Mouse (Mus musculus): Measurements from ENCODE around the gene Mospd3. TPM values are rescaled to one million over a fixed set of nuclear protein-coding genes. Genes with fewer than 3 reads are reported as not detected.
"Not testable (repeated sequence)": the region's sequence is repeated elsewhere in the genome, so short reads cannot be mapped to it uniquely, and the experiment has no call there.

The Mospd3 gene
- polyA plus RNA-seq, 2 experiments: 33.8 to 34.9 TPM

DNA sequence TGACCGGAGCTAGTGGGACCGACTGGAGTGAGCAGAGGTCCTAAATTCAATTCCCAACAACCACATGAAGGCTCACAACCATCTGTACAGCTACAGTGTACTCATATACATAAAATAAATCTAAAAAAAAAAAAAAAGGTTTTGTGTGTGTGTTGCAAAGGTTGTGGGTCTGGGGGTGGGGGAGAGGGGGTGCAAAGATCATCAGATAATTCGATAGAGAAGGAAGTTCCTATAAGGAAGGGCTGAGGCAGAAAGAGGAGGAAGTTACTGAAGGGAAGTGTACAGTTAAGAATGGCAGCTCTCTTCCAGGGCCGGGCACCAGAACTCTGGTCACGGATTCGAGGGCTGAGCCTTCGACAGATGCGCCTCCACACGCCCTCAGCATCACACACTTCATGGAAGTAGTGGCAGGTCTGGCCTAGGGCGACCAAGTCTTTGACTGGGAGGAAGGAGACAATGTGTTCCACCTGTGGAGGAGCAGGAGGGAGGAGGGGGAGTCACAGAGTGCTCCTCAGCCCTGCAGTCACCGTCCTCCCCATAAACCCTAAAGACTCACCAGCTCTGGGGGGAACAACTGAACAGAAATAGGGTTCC is 23.2 kb upstream of the Mospd3 start:
- ATAC-seq (ENCODE audit: insufficient read depth): no peak
- Histone ChIP-seq H3K9me3 (ENCODE audit: control insufficient read depth, low read length) (no peaks in the 10 kb centered on the region), H3K4me1 (replicated peaks; ENCODE audit: control insufficient read depth in 2 of 2, insufficient read depth in 2 of 2, low read length in 1 of 2) (peaks cover 5 to 7% of the 10 kb centered on the region in 2 experiments), H3K27ac (no peak overlapping the region), H3K27me3 (ENCODE audit: control insufficient read depth, insufficient read depth, low read length) (no peaks in the 10 kb centered on the region), H3K4me3 (ENCODE audit: insufficient read depth in 1 of 2, low read depth in 2 of 2, low read length in 2 of 2) (no peak overlapping the region), H3K4me2 (ENCODE audit: low read depth) (no peak overlapping the region), H3K9ac (replicated peaks) (no peak overlapping the region), H3K36me3 (replicated peaks; ENCODE audit: control insufficient read depth, insufficient read depth, low read depth) (no peaks in the 10 kb centered on the region)
- no peak for TF ChIP-seq EP300 (IDR thresholded peaks at IDR 0.05; ENCODE audit: low read depth)
- no peak for TF ChIP-seq CTCF (IDR thresholded peaks at IDR 0.05; ENCODE audit: low read depth)
- 28% methylated on average over 11 of the region's 11 CpGs for WGBS (ENCODE audit: insufficient replicate concordance)
- DNase-seq (ENCODE audit: low read depth in 3 of 3, low spot score in 3 of 3): no peak

- no peak for ATAC-seq (ENCODE audit: insufficient read depth)
- TF ChIP-seq CTCF (IDR thresholded peaks at IDR 0.05; ENCODE audit: low read depth): no peak
- no peak for TF ChIP-seq EP300 (IDR thresholded peaks at IDR 0.05; ENCODE audit: low read depth)
Measured at GRCm38 (mm10) chr5:137615347-137615746, 14.5 kb upstream of the Mospd3 start.

GRCm38 (mm10) chr5:137614921-137615320 is 14.1 kb upstream of the Mospd3 start:
- not testable (repeated sequence) for H3K4me1 ChIP-seq (replicated peaks; ENCODE audit: control insufficient read depth in 2 of 2, insufficient read depth in 2 of 2, low read length in 1 of 2); H3K9me3 ChIP-seq (ENCODE audit: control insufficient read depth, low read length); H3K9ac ChIP-seq (replicated peaks); ATAC-seq (ENCODE audit: insufficient read depth); H3K4me2 ChIP-seq (ENCODE audit: low read depth); H3K36me3 ChIP-seq (replicated peaks; ENCODE audit: control insufficient read depth, insufficient read depth, low read depth); H3K4me3 ChIP-seq (ENCODE audit: insufficient read depth in 1 of 2, low read depth in 2 of 2, low read length in 2 of 2); DNase-seq (ENCODE audit: low read depth in 3 of 3, low spot score in 3 of 3); H3K27me3 ChIP-seq (ENCODE audit: control insufficient read depth, insufficient read depth, low read length); H3K27ac ChIP-seq
- 82% methylated on average over 2 of the region's 2 CpGs for WGBS (ENCODE audit: insufficient replicate concordance)
- peak; percentile 30; the same call in 1 of the 2 replicates for TF ChIP-seq CTCF (IDR thresholded peaks at IDR 0.05; ENCODE audit: low read depth)

More at GRCm38 (mm10) chr5:137615347-137615746, 14.5 kb upstream of the Mospd3 start:
- H3K9me3 ChIP-seq (ENCODE audit: control insufficient read depth, low read length): no peaks in the 10 kb centered on the region
- H3K27ac ChIP-seq: no peak overlapping the region
- no peaks in the 10 kb centered on the region for H3K36me3 ChIP-seq (replicated peaks; ENCODE audit: control insufficient read depth, insufficient read depth, low read depth)
- no peak for DNase-seq (ENCODE audit: low read depth in 3 of 3, low spot score in 3 of 3)
- no peak overlapping the region for H3K4me3 ChIP-seq (ENCODE audit: insufficient read depth in 1 of 2, low read depth in 2 of 2, low read length in 2 of 2)
- H3K9ac ChIP-seq (replicated peaks): no peak overlapping the region
- H3K4me1 ChIP-seq (replicated peaks; ENCODE audit: control insufficient read depth in 2 of 2, insufficient read depth in 2 of 2, low read length in 1 of 2): peaks cover 0 to 3% of the 10 kb centered on the region in 2 experiments; a peak in 2 of 4 replicates
- H3K4me2 ChIP-seq (ENCODE audit: low read depth): no peak overlapping the region
- 68% methylated on average over 7 of the region's 7 CpGs for WGBS (ENCODE audit: insufficient replicate concordance)
- no peaks in the 10 kb centered on the region; the same call in 1 of the 2 replicates for H3K27me3 ChIP-seq (ENCODE audit: control insufficient read depth, insufficient read depth, low read length)

- ATAC-seq (ENCODE audit: insufficient read depth): no peak
- TF ChIP-seq CTCF (IDR thresholded peaks at IDR 0.05; ENCODE audit: low read depth) (no peak), EP300 (IDR thresholded peaks at IDR 0.05; ENCODE audit: low read depth) (no peak)
- Histone ChIP-seq H3K36me3 (replicated peaks; ENCODE audit: control insufficient read depth, insufficient read depth, low read depth) (no peaks in the 10 kb centered on the region), H3K27me3 (ENCODE audit: control insufficient read depth, insufficient read depth, low read length) (no peaks in the 10 kb centered on the region; the same call in 1 of the 2 replicates), H3K4me3 (ENCODE audit: insufficient read depth in 1 of 2, low read depth in 2 of 2, low read length in 2 of 2) (no peak within 1 kb of the TSS), H3K9me3 (ENCODE audit: control insufficient read depth, low read length) (no peaks in the 10 kb centered on the region), H3K27ac (no peak within 1 kb of the TSS), H3K4me1 (replicated peaks; ENCODE audit: control insufficient read depth in 2 of 2, insufficient read depth in 2 of 2, low read length in 1 of 2) (peaks cover 0 to 5% of the 10 kb centered on the region in 2 experiments; a peak in 2 of 4 replicates), H3K9ac (replicated peaks) (no peak within 1 kb of the TSS), H3K4me2 (ENCODE audit: low read depth) (no peak within 1 kb of the TSS)
- 37% methylated on average over 11 of the region's 11 CpGs for WGBS (ENCODE audit: insufficient replicate concordance)
- no peak for DNase-seq (ENCODE audit: low read depth in 3 of 3, low spot score in 3 of 3)
Measured at GRCm38 (mm10) chr5:137613550-137613949, 12.7 kb upstream of the Mospd3 start, which contains the start of gene Pcolce. Gene Pcolce, minus strand, starts transcription at chr5:137613784.

DNA sequence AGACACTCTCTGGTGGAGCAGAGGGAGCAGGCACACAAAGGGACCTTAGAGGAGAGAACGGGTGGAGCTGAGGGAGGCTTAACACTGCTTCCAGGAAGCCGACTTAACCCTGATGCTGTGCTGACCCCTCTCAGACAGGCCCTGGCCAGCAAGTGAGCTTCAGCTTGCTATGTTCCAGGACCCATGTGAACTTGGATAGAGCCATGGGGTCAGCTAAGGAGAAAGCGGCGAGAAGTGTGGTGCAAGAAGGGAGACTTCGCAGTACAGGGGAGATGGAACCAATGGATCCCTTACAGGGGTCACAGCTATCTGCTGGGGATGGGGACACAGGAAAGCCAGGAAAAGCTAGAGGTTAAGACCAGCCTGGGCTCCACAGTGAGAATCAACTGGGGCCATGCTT is 12.2 kb upstream of the Mospd3 start:
- 68% methylated on average over 5 of the region's 5 CpGs for WGBS (ENCODE audit: insufficient replicate concordance)
- Histone ChIP-seq H3K4me3 (ENCODE audit: insufficient read depth in 1 of 2, low read depth in 2 of 2, low read length in 2 of 2) (no peak overlapping the region), H3K36me3 (replicated peaks; ENCODE audit: control insufficient read depth, insufficient read depth, low read depth) (no peaks in the 10 kb centered on the region), H3K9me3 (ENCODE audit: control insufficient read depth, low read length) (no peaks in the 10 kb centered on the region), H3K27ac (no peak overlapping the region), H3K4me1 (replicated peaks; ENCODE audit: control insufficient read depth in 2 of 2, insufficient read depth in 2 of 2, low read length in 1 of 2) (peaks cover 0 to 5% of the 10 kb centered on the region in 2 experiments; a peak in 2 of 4 replicates), H3K9ac (replicated peaks) (no peak overlapping the region), H3K27me3 (ENCODE audit: control insufficient read depth, insufficient read depth, low read length) (no peaks in the 10 kb centered on the region; the same call in 1 of the 2 replicates), H3K4me2 (ENCODE audit: low read depth) (no peak overlapping the region)
- no peak for TF ChIP-seq EP300 (IDR thresholded peaks at IDR 0.05; ENCODE audit: low read depth)
- DNase-seq (ENCODE audit: low read depth in 3 of 3, low spot score in 3 of 3) (no peak), ATAC-seq (ENCODE audit: insufficient read depth) (no peak)

Data from liver, embryonic 14.5 days (tissue).